Mouse (Mus musculus) cerebellum, adult 2 months (tissue): ENCODE measurements at regions not wholly inside any gene's neighbourhood (a gene's known extent, or its start where the extent isn't known, plus 50 kb on each side); places are given as distances from the start of the nearest gene placed in this dataset.

ENCODE experiments used
- CTCF ChIP-seq: fragments of 200-500 bp; IDR thresholded peaks from 2 replicates; pipeline ENCODE4 v1.5.1; 2011; ENCODE audit warnings: low read depth, mild to moderate bottlenecking, control low read depth, low read length, moderate library complexity, borderline replicate concordance; ENCODE audit not compliant: insufficient read depth
- POLR2A ChIP-seq: fragments of 200-500 bp; IDR thresholded peaks from 2 replicates; pipeline ENCODE4 v1.6.1; 2011; ENCODE audit warnings: low read length, control low read depth, borderline replicate concordance; ENCODE audit not compliant: insufficient read depth

DNA sequence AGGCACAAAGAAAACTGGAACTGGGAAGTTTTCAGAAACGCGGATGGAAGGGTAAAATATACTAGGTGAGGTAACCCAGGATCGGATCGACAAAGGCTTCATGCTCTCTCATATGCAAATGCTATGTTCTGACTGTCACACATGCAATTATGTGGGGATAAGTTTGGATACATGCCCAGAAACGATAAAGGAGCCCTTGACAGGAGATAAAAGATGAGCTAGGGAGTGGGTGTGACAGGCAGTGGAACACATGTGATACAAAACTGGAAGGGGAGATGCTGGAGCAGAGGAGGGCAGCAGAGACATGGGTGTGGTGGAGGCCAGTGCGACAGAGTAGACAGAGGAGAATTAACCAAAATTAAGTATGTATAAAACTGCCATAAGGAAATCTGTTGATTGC is 250.5 kb upstream of the Fbxl7 start:
- TF ChIP-seq POLR2A: no peak
- TF ChIP-seq CTCF: no peak
